Mouse (Mus musculus): ENCODE measurements around the gene Ppp1r35.

- TF ChIP-seq CTCF (IDR thresholded peaks at IDR 0.05; ENCODE audit: borderline replicate concordance, extremely low read depth, insufficient read depth, insufficient read length) (no peak), POLR2A (IDR thresholded peaks at IDR 0.05; ENCODE audit: borderline replicate concordance, extremely low read depth, insufficient read depth, insufficient read length, poor library complexity, severe bottlenecking) (no peak)
These were observed 36.6 kb upstream of the Ppp1r35 start for GRCm38 (mm10) chr5:137742048-137742447.
